Mouse (Mus musculus) heart, postnatal 25 days (tissue): ENCODE data around the gene Cldnd1. TPM values are rescaled to one million over a fixed set of nuclear protein-coding genes. Genes with fewer than 3 reads are reported as not detected.

Experiments used
- DNase-seq: peaks from one replicate; pipeline ENCODE4 v3.0.0; 2022; ENCODE audit warnings: low spot score
- intact Hi-C: fragments of 180-260 bp; cut with DNase I; formaldehyde crosslinking; loops from one replicate; pipeline ENCODE4 v1.15.1; 2025
- total RNA-seq, 2 experiments: library from RNA; stranded (reverse); gene quantifications; 2 replicates each; pipeline ENCODE4 v1.2.3; 2021

The Cldnd1 gene
- total RNA-seq, 2 experiments from 2014 or later = 55.7 to 59.6 TPM

GRCm38 (mm10) chr16:58707276-58707905, 20.3 kb upstream of the Cldnd1 start:
- DNase-seq = no peak
- intact Hi-C loops = no loop called here

- no peak for DNase-seq
- intact Hi-C loops = no loop called here
Measured at GRCm38 (mm10) chr16:58708601-58709475, 18.9 kb upstream of the Cldnd1 start.

GRCm38 (mm10) chr16:58709536-58709935, 18.2 kb upstream of the Cldnd1 start:
- intact Hi-C loops = no loop called here
- DNase-seq = no peak

- DNase-seq = no peak
- intact Hi-C loops = no loop called here
Measured at GRCm38 (mm10) chr16:58712221-58712620, 15.5 kb upstream of the Cldnd1 start.

- intact Hi-C loops = no loop called here
- no peak for DNase-seq
Measured at GRCm38 (mm10) chr16:58713128-58713527, 14.6 kb upstream of the Cldnd1 start.

GRCm38 (mm10) chr16:58715018-58715417, 12.7 kb upstream of the Cldnd1 start:
- DNase-seq = no peak
- intact Hi-C loops = no loop called here

- no peak for DNase-seq
- intact Hi-C loops = no loop called here
Measured at GRCm38 (mm10) chr16:58718666-58719120, 9.0 kb upstream of the Cldnd1 start, which contains the start of gene Gpr15. Gene Gpr15 (minus strand): TSS chr16:58719070.

- intact Hi-C loops = no loop called here
- no peak for DNase-seq
Measured at GRCm38 (mm10) chr16:58722292-58722691, 5.4 kb upstream of the Cldnd1 start.

- DNase-seq = no peak
- intact Hi-C loops = loop anchor here (1.0 kb wide), 1 partner anchor 56 kb away; no protein-coding TSS in a partner anchor
Measured at GRCm38 (mm10) chr16:58726680-58727476, 832 bp upstream of the Cldnd1 start.

GRCm38 (mm10) chr16:58728176-58728671, 514 bp downstream of the Cldnd1 start:
- no peak for DNase-seq
- intact Hi-C loops = no loop called here

GRCm38 (mm10) chr16:58738205-58738604, 10.5 kb downstream of the Cldnd1 start:
- DNase-seq = no peak
- intact Hi-C loops = no loop called here

GRCm38 (mm10) chr16:58738800-58739199, 11.1 kb downstream of the Cldnd1 start:
- DNase-seq = no peak
- intact Hi-C loops = no loop called here

- no peak for DNase-seq
Measured at GRCm38 (mm10) chr16:58740751-58741150, 13.0 kb downstream of the Cldnd1 start.

GRCm38 (mm10) chr16:58746715-58747114, 19.0 kb downstream of the Cldnd1 start:
- intact Hi-C loops = no loop called here
- no peak for DNase-seq

More at GRCm38 (mm10) chr16:58740751-58741150, 13.0 kb downstream of the Cldnd1 start:
- intact Hi-C loops = no loop called here

GRCm38 (mm10) chr16:58751314-58751713, 23.6 kb downstream of the Cldnd1 start:
- DNase-seq = no peak
- intact Hi-C loops = loop anchor here (5.0 kb wide), 3 partner anchors 124 to 454 kb away; no protein-coding TSS in a partner anchor

GRCm38 (mm10) chr16:58756191-58756590, 28.5 kb downstream of the Cldnd1 start:
- DNase-seq = no peak
- intact Hi-C loops = no loop called here

GRCm38 (mm10) chr16:58763076-58763475, 35.4 kb downstream of the Cldnd1 start, which contains the start of gene Olfr172:
Gene Olfr172 (minus strand): TSS chr16:58763176.
- no peak for DNase-seq
- intact Hi-C loops = no loop called here
